Mouse (Mus musculus): Measurements from ENCODE around the gene Mill2.
"Not testable (repeated sequence)": the region's sequence is repeated elsewhere in the genome, so short reads cannot be mapped to it uniquely, and the experiment has no call there.

Mill2 gene

DNA sequence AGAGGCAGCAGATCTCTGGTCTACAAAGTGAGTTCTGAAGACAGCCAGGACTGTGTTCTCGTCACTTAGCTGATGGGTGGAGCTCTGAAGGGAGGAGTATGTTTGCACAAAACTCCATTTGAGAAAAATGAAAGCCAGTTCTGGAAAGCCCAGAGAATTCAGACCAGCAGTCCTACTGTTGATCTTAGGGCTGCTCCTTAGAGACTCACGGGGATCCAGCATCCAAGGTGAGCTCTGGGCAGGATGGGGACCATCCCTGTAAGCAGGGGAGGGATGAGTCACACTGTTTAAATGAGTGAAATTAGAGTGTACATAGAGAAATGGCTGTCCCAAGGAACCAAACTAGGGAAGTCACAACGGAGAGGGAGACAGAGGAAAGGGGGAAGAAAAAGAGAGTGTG is at the start of gene Mill2:
TSS of gene Mill2 (plus strand) at position 102 of the 400 bp plus-strand sequence.
- no peak for DNase-seq (ENCODE audit: low spot score in 2 of 2)

DNA sequence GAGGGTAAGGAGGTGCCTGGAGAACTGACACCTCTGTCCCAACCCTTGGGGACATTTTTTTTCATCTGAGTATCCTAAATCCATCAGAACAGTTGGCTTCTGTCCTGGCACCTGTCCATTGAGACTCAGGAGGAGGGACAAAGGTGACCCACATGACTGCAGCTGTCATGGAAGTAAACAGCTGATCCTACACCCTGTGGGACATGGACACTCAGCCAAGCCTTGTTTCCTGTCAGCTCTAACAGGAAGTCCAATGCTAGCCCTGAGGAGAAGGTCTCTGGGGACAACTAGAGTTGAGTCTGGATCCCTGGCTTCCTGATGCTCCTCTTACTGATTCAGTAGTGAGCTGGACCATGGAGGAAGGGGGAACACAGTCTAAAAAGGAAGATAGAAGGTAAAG is 49.1 kb upstream of the Mill2 start:
- not testable (repeated sequence) for DNase-seq (ENCODE audit: low spot score in 2 of 2)

DNA sequence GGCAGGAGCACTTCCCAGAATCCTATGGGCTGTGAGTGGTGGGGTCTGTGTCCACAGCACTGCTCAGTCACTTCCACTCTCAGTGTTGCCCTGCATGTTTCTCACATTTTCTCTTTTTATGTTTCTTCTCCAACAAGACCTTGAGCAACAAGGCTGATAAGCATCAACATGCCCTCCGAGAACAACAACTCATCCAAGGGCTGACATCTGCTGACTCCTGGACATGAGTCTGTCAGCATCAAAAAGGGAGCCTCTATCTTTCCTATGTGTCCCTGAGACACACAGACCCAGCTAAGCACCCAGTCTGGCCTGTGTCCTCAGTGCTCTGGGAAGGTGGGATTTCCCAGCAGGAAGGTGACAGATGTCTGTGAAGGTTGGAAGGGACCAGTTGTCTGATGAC is 41.3 kb upstream of the Mill2 start, which contains the start of gene Psg19:
TSS of gene Psg19 (minus strand) at position 101 of the 400 bp plus-strand sequence.
- no peak for DNase-seq (ENCODE audit: low spot score in 2 of 2)

DNA sequence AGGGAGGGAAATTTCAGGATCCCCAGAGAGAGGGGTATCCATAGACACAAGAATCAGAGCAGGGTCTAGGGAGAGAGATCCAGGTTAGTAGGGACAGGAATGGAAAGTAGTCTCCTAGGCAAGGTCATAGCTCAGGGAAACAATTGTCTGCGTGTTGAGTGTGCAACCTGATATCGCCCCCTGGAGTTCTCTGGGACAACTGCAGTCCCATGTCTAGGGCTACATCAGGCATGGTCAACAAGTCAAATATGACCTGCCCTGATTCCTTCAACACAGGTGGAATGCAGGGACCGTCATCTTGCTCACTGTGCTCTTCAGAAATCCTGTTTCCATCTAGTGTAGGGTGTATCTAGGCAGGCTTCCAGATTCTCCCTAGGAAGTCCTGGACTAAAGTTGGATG is 40.6 kb upstream of the Mill2 start:
- DNase-seq (ENCODE audit: low spot score in 2 of 2), result no peak

DNA sequence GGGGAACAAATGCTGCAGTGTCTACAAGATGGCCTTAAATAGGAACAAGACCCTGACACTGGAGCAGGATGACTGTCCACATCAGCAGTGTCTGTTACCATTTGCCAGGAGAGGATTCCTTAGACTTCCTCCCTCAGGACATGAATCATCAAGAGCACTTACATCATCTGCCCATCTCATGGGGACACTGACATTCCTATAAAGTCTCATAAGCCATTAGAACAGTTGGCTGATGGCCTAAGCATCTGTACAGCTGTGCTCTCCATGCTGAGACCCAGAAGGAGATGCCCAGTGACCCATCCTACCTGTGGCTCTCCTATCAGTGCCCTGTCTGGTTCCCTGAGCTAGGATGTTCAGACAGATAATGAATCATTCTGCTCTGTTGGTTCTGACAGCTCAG is 36.2 kb upstream of the Mill2 start:
- no peak for DNase-seq (ENCODE audit: low spot score in 2 of 2)

DNA sequence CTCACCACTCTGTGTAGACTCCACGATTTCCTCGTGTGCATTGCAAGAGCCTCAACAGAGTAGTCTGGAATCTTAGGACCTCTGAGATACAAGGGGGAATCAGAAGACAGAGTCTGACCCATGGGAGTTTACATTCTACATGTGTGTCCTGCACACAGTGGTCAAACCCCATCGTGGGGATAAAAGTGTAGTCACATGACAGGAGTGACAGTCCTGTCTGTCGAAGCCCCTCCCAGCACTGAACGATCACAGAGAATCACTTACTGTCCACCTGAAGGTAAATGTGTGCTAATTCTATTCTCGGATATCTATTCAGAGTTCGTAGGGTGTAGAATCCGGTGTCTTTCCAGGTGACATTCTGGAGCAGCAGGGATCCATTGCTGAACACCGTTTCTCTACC is 21.5 kb upstream of the Mill2 start:
- no peak for DNase-seq (ENCODE audit: low spot score in 2 of 2)

DNA sequence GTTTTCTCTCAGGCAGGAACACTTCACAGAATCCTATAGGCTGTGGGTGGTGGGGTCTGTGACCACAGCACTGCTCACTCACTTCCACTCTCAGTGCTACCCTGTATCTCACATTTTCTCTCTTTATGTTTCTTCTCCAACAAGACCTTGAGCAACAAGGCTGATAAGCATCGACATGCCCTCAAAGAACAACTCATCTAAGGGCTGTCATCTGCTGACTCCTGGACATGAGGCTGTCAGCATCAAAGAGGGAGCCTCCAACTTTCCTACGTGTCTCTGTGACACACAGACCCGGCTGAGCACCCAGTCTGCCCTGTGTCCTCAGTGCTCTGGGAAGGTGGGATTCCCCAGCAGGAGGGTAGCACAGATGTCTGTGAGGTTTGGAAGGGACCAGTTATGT is 18.3 kb upstream of the Mill2 start, which contains the start of gene Psg17:
TSS of gene Psg17 (minus strand) at position 101 of the 400 bp plus-strand sequence.
- DNase-seq (ENCODE audit: low spot score in 2 of 2), result no peak

DNA sequence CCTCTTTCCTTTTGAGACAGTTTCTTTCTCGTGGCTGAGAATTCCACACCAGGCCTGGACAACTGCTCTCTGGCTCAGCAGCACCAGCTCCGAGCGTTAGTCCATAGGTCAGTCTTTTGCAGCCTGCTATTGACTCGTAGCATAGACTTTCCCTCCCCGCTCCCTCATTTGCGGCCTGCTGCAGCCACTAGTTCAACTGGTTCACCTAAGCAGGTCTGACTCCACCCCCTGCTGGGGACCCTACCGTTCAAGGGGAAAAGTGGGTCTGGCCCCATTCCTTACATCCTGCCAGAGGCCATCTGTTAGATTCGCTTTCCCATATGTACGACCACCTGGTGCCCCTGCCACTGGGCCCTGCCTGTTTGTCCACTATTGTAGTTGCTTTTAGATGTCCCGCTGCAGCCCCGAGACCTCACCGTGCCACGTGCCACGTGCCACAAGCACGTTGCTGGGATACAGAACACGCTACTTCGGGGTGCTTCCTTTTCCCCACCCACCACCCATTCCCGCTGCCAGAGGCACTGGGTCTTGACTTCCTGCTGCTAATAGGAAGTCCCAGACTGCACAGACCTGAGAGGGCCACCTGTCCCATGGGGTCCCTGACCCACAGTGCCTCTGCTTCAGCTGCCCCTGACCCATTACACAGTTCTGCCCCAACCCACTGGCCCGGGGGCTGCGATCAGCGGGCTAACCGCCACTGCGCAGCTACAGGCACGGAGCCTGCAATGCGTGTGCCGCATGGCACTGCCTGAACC is 11.8 kb upstream of the Mill2 start:
- DNase-seq (ENCODE audit: low spot score in 2 of 2), result no peak

DNA sequence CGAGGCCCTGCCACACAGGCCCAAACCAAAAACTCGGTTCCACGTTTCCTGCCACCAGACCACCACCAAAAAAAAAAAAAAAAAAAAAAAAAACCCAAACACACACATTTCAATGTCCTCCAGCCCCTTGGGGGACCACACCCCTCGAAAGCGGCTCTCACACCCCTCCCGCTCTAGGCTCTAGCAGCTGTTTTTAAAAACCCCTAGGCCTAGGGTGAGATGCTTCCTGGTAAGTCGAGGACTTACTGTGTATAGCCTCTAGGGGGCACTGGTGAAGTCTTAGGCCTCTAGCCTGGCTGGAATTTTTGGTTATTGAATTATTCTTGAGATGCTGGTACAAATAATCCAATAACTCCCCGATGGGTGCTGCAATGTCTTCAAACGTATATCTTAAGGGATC is 11.2 kb upstream of the Mill2 start:
- DNase-seq (ENCODE audit: low spot score in 2 of 2), result no peak

DNA sequence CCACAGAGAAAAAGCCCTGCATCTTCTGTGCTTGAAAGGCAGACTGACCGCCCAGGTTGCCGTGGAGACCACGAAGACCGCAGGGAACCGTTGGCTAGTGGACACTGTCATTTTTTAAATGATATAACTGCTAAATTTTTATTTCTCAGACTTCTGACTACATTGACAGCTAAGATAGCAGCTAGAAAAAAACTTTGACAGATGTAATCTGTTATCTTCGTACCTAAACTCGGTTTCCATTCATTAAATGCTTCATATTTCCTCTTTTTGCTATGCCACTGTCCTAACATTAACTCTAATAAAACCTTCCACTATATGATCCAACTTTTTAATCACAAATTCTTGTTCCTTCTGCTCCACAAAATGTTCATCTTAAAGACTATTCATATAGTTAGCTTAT is 10.2 kb upstream of the Mill2 start:
- DNase-seq (ENCODE audit: low spot score in 2 of 2), result no peak

DNA sequence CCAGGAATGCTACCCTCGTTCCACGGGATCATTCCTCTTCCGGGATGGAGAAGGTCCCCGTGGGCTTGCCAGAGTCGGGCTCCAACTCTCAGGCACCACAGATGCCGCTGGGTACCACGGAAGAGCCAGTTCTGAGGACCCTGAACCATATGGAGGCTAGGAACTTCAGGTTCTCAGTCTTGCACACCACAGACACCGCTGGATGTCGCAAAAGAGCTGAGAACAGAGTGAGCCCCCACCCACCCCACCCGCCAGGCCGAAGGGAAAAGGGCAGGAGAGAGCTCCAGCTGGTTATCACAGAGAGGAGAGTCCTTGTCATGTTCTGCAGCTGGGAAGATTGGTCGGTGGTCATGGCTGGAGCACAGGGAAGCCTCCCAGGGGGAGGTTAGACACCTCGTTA is 7.5 kb upstream of the Mill2 start:
- DNase-seq (ENCODE audit: low spot score in 2 of 2), result no peak

DNA sequence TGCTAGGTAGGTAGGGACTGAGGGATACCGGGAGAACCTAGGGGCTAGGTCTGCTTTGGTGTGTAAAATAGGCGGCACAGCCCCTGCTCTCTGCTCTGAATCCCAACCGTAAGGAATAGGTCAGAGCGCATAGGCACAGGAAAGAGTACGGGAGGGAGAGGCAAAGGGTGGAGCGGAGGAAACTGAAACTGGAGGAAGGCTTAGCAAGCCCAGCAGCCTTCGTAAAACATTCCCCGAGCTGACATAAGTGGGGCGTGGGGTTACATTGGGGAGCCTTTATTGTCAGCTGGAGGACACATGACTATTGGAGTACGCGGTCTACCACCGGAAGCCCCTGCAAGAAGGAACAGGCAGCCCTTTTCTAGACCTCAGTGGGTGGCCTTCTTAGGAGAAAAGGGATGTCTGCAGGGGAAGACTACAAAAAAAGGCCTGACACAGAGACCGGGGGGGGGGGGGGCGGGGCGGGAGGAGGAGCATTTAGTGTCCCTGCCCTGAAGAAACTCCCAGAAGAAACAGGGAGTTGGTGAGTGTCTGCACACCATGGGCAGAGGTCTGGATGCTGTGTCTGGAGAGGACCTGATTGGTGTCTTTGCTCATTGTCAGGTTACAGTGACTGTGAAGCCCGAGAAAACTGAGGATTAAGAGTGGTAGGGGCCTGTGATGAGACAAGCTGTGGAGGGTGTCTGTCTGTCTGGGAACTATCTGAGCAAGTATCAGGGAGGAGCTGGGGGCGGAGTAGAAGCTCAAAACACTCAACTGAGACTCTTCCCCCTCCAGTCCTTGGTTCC is 814 bp downstream of the Mill2 start:
- peak in 1 of 2 experiments; percentile 14 for DNase-seq (ENCODE audit: low spot score in 2 of 2)

DNA sequence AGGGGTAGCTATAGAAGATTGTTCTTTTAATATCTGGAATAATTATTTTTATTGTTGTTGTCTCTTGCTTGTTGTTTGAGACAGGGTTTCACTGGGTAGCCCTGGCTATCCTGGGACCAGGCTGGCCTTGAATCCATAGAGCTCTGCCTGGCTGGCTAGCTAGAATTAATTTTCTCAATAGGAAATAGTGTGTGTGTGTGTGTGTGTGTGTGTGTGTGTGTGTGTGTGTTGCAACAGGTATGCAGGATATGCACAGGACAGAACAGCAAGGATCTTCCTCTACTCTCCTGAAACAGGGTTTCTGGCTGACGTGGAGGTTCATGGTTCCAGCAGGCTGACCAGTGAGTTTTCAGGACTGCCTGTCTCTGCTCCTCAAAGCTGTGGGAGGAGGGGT is 1.4 kb downstream of the Mill2 start:
- no peak for DNase-seq (ENCODE audit: low spot score in 2 of 2)

DNA sequence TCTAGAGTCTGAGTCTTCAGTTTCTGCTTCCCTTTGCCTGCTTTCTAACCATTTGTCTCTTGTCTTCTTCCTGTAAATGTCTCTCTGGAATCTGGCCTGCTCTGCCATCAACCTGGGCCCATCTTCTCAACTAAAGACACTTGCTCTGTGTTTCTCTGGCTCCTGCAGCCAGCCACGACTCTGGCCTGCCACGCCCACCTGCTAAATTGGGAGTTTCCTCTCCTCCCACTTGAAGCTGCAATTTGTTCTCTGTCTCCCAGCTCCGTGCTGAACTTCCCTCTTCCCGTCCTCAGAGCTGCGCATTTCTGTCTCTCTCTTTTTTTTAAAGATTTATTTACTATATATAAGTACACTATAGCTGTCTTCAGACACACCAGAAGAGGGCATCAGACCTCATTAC is 5.0 kb downstream of the Mill2 start:
- DNase-seq (ENCODE audit: low spot score in 2 of 2), result no peak

DNA sequence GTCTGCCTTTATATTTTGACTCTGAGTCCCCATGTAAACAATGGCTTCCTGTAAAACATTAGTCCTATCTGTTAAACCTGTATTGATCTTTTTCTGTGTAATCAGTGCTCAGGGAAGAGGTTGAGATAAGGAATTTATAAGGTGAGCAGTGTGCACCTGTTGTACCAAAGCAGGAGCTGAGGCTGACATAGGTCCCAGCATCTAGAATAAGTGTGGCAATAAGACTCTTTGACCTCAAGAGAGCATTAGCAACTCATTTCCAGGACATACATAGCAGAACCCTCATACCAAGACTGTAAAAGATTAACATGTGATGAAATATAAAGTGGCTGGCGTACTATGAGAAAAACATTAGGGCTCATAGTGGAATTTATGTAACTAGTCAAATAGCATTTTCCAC is 8.6 kb downstream of the Mill2 start:
- DNase-seq (ENCODE audit: low spot score in 2 of 2), result no peak

DNA sequence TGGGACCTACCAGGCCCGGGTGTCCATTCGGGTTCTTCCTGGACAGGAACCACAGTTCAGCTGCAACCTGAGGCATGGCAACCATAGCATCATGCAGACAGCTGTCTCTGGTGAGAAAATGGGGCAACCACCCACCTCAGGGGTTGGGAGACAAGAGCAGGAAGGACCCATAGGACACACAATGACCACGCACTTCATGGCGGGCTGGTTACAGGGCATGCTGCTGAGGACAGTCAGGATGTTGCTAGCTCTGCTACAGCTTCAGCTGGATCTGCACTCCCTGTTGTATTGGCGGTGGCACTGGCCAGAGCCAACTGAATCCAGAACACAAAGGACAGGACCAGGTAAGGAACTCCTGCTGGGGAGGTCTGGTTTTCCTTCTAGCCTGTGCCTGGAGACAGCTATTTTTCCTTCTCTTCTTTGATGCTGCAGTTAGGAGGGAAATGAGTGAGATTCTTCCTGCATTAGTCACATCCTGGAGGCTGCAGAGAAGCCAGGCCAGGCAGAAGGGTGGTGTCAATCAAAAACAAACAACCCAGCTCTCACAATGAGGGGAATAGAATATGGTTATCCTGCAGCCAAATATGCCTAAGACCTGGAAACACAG is 18.6 kb downstream of the Mill2 start:
- DNase-seq (ENCODE audit: low spot score in 2 of 2), result no peak

DNA sequence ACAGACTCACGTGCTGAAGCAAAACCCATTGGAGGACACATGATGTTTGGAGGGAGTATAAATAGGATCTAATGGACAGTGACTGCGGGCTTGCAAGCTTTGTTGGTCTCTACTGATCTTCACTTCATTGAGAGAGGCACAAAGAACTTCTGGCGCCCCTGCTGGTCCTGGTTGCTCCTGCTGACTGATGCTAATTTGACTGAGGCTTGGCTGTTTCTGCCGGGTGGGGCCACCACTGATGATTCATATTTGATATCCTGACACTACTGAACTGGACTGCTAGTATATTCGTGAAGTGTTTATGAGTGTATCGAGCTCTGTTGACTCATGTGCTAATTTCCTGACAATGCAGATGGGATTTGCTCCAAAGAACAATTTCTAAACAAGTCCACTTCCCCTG is 23.0 kb downstream of the Mill2 start:
- DNase-seq (ENCODE audit: low spot score in 2 of 2), result no peak

DNA sequence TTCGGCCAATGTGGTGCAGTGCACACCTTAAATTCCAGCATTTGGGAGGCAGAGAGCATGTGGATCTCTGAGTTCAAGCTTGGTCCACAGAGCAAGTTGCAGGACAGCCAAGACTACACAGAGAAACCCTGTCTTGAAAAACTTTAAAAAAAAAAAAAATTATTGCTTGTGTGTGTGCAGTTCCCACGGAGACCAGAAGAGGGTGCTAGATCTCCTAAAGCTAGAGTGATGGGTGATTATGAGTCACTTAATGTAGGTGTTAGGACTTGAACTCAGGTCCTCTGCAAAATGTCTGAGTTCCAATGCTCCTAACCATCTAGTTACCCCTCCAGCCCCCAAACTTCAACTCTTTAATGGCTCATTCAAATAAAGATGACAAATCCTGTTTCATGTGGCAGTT is 28.7 kb downstream of the Mill2 start:
- no peak for DNase-seq (ENCODE audit: low spot score in 2 of 2)

DNA sequence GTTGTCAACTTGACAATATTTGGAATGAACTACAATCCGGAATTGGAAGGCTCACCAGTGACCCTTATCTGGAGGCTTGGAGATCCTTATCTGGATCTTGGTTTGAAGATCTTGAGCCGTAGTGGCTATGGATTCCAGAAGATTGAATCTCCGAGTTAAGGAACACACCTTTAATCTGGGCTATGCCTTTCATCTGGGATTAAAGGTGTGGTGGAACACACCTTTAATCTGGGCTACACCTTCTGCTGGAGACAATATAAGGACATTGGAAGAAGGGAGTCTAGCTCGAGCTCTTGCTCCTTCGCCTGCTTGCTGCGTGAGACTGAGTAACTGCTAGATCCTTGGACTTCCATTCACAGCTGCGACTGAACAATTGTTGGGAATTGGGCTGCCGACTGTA is 31.3 kb downstream of the Mill2 start, which contains the start of gene Pglyrp1:
TSS of gene Pglyrp1 (plus strand) at position 301 of the 400 bp plus-strand sequence.
- not testable (repeated sequence) for DNase-seq (ENCODE audit: low spot score in 2 of 2)

DNA sequence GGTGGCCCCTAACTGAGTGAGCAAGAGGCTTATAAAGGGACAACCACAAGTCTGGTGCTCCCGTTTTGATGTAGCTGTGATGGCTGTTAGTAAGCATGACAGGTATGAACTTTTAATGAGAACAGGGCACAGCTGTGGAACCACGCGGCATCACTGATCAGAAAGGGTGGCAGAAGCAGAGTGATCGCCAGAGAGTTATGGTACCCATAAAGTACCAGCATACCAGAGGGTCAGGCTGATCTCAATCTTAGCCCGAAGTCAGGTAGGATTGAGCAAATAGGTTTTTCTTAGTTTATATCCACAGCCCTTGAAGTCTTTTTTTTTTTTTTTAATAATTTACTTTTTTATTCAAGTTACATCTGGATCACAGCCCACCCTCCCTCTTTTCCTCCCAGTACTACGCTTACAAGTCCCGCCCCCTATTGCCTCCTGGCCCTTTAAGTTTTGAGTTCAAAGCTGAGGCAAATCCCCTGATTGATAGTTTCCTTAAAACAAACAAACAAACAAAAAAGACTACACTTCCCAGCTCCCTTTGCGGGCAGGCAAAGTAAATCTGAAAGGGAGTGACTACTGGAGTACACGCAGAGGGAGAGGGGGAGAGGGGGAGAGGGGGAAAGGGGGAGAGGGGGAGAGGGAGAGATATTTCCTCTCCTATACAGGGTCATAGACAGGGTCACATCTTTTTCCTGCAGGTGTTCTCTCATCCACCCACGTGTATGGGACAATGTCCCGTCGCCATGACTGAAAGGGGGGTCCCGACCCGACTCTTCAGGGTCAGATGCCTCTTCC is 32.4 kb downstream of the Mill2 start:
- no peak for DNase-seq (ENCODE audit: low spot score in 2 of 2)

DNA sequence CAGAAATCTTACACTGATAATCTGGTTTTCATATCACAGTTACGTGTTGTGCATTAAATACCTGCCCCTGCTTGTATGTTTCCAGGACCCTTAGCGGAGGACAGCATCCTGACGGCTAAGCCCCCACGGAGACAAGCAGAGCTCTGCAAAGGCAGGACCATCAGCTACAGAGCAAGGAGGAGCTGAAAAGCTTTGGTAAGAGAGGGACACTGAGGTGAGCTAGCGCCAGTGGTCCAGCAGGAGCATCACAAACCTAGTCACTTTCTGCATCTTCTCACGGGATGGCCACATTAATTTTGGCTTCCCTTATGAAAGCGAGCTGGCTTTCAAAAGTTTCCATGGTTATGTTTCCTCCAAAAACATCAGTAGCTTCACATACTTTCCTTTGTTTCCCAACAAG is 33.0 kb downstream of the Mill2 start:
- no peak for DNase-seq (ENCODE audit: low spot score in 2 of 2)

DNA sequence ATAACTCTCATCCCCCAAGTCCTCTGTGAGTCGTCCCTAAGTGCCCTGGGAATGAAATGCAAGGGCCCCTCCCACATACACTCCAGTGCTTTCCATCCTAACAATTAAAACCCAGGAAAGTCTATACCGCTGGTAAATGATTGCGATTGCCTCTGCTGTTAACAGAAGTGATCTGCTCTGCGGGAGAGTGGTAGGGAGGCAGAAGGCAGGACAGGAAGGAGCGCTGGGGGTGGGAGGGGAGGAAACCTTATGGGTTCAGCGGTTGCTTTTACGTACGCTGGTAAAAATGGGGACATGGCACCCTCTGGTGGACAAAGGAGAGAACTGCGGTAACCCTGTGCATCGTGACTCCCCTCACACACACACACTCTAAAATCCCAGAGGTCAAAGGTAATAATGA is 33.5 kb downstream of the Mill2 start:
- DNase-seq (ENCODE audit: low spot score in 2 of 2), result peak; percentile 51 to 62
